Mouse (Mus musculus): ENCODE measurements around the gene Gatad2b.
A peak's percentile ranks its signal among the peaks of the same experiment; 100 is the strongest.

DNA sequence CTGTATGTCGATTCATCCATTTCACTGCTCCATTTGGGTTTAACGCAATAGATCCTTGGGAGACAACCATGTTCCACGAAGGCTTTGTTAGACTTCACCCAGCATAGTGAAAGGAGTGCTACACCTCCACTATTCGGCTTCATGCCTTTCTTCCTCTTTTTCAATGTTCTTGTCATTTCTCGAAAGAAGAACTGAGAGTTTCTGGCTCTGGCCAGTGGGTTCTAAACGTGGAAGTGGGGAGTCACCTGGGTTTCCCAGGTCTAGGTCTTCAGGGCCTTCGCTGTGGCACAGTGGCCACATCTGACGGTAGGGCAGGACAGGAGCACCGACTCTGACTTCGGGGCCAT is 28.3 kb upstream of the Gatad2b start:
- TF ChIP-seq POLR2A (IDR thresholded peaks at IDR 0.05; ENCODE audit: low read depth, low read length) (0 out of 2 replicates have a peak, but pooled peaks have one; percentile 14), CTCF (IDR thresholded peaks at IDR 0.05; ENCODE audit: borderline replicate concordance, insufficient read depth, low read length) (no peak)
